Mouse (Mus musculus) C2C12 (cell line): Measurements from ENCODE around the gene Rgs3. TPM values are rescaled to one million over a fixed set of nuclear protein-coding genes. Genes with fewer than 3 reads are reported as not detected.

Source experiments
- H3K27me3 ChIP-seq: one replicate; pipeline ENCODE4 v1.6.1; 2011; ENCODE audit not compliant: control insufficient read depth, insufficient read depth, insufficient read length
- H3K36me3 ChIP-seq: one replicate; pipeline ENCODE4 v1.6.1; 2011; ENCODE audit not compliant: control insufficient read depth, insufficient read depth
- H3K4me3 ChIP-seq: one replicate; pipeline ENCODE4 v1.5.1; 2011; ENCODE audit warnings: mild to moderate bottlenecking, control low read depth; ENCODE audit not compliant: poor library complexity, insufficient read depth, severe bottlenecking
- H3K79me2 ChIP-seq: one replicate; pipeline ENCODE4 v1.6.1; 2011; ENCODE audit not compliant: control insufficient read depth, insufficient read depth
- H3K79me3 ChIP-seq: one replicate; pipeline ENCODE4 v1.6.1; 2011; ENCODE audit warnings: low read depth, control low read depth
- H3ac ChIP-seq: one replicate; pipeline ENCODE3; 2011; ENCODE audit warnings: low read depth; ENCODE audit not compliant: control insufficient read depth, insufficient read length
- CEBPB ChIP-seq: IDR thresholded peaks from one replicate; pipeline ENCODE4 v1.6.1; 2011; ENCODE audit warnings: low read depth, mild to moderate bottlenecking, control low read depth, moderate library complexity
- CTCF ChIP-seq: IDR thresholded peaks from one replicate; pipeline ENCODE4 v1.5.1; 2011; ENCODE audit not compliant: control insufficient read depth, insufficient read depth, insufficient read length
- FOSL1 ChIP-seq: IDR thresholded peaks from one replicate; pipeline ENCODE4 v1.8.0; 2011; ENCODE audit warnings: mild to moderate bottlenecking, low read length; ENCODE audit not compliant: poor library complexity, insufficient read depth, severe bottlenecking
- MAX ChIP-seq: IDR thresholded peaks from one replicate; pipeline ENCODE4 v1.6.1; 2011; ENCODE audit warnings: mild to moderate bottlenecking, control low read depth
- MYOD1 ChIP-seq: IDR thresholded peaks from one replicate; pipeline ENCODE4 v1.6.1; 2011; ENCODE audit warnings: low read depth; ENCODE audit not compliant: control insufficient read depth, insufficient read length
- MYOG ChIP-seq: IDR thresholded peaks from one replicate; pipeline ENCODE4 v1.6.1; 2011; ENCODE audit not compliant: control insufficient read depth, insufficient read length; ENCODE audit errors: extremely low read depth
- USF1 ChIP-seq: IDR thresholded peaks from one replicate; pipeline ENCODE4 v1.6.1; 2011; ENCODE audit warnings: low read depth, mild to moderate bottlenecking, control low read depth, moderate library complexity
- polyA plus RNA-seq: library from polyadenylated mRNA; unstranded; fragments of >200 nt; fragmentation: generic; extraction: Trizol; gene quantifications from one replicate; pipeline ENCODE4 v1.2.1, GENCODE M21; 2012; ENCODE audit warnings: missing spikeins

The Rgs3 gene
- polyA plus RNA-seq, 1 experiment = 49.8 TPM

DNA sequence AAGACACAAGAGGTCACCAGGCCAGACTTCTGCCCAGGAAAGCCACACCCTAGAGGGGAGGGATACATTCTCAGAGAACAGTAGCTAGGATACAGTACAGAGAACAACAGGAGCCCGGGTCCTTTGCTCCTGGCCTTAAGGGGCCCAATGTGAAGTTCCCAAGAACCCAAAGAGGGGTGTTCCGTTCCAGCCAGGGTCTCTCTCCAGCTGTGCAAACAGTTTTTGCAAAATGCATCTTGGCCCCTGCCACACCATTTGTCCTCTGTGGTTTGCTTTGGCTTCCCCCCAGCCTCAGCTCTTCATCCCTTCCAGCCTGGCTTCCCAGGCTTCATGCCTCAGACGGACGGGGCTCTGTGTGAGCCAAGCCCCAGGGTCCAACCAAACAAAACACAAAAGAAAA, 44.4 kb downstream of the Rgs3 start:
- TF ChIP-seq CEBPB (no peak), FOSL1 (no peak), CTCF (no peak), USF1 (no peak), MAX (no peak), MYOG (no peak), MYOD1 (no peak)
- H3K27me3 ChIP-seq = no peaks in the 10 kb centered on the region
- H3K36me3 ChIP-seq = no peaks in the 10 kb centered on the region
- no peak overlapping the region for H3ac ChIP-seq
- H3K79me3 ChIP-seq = no peaks in the 10 kb centered on the region
- H3K79me2 ChIP-seq = no peaks in the 10 kb centered on the region
- H3K4me3 ChIP-seq = no peak overlapping the region

GRCm38 (mm10) chr4:62605856-62606541, 46.4 kb downstream of the Rgs3 start:
- Histone ChIP-seq H3K27me3 (peaks cover 2% of the 10 kb centered on the region), H3K36me3 (no peaks in the 10 kb centered on the region), H3K79me3 (no peaks in the 10 kb centered on the region), H3K4me3 (no peak overlapping the region), H3K79me2 (no peaks in the 10 kb centered on the region), H3ac (no peak overlapping the region)
- TF ChIP-seq CTCF (no peak), FOSL1 (no peak), USF1 (no peak), CEBPB (no peak), MAX (no peak), MYOG (no peak), MYOD1 (no peak)

DNA sequence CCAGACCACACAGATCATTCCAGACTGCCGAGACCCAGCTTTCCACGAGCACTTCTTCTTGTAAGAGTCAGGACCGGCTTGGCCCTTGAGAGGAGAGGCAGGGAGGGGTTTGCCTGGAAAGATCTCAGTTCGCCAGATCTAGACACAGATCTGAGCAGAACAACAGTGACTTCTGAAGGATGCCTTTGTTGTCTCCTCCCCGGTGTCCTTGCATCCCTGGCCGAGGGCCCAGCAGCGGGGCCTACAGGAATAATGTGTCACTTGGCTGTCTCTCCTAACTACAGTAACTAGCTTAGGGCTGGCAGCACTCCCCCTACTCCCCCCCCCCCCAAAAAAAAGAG, 46.9 kb downstream of the Rgs3 start:
- Histone ChIP-seq H3K79me3 (no peaks in the 10 kb centered on the region), H3ac (no peak overlapping the region), H3K79me2 (no peaks in the 10 kb centered on the region), H3K36me3 (no peaks in the 10 kb centered on the region), H3K4me3 (no peak overlapping the region), H3K27me3 (peaks cover 4% of the 10 kb centered on the region)
- TF ChIP-seq CTCF = no peak
- no peak for TF ChIP-seq MYOG
- TF ChIP-seq FOSL1 = no peak
- no peak for TF ChIP-seq USF1
- TF ChIP-seq CEBPB = no peak
- no peak for TF ChIP-seq MYOD1
- no peak for TF ChIP-seq MAX

- TF ChIP-seq CEBPB (no peak), FOSL1 (no peak), MAX (no peak), USF1 (no peak), MYOD1 (no peak), MYOG (no peak)
- H3K27me3 ChIP-seq = peaks cover 4% of the 10 kb centered on the region
- no peak overlapping the region for H3ac ChIP-seq
- H3K36me3 ChIP-seq = no peaks in the 10 kb centered on the region
- no peaks in the 10 kb centered on the region for H3K79me2 ChIP-seq
- H3K79me3 ChIP-seq = no peaks in the 10 kb centered on the region
- H3K4me3 ChIP-seq = no peak overlapping the region
Measured at GRCm38 (mm10) chr4:62606905-62607304, 47.3 kb downstream of the Rgs3 start.

DNA sequence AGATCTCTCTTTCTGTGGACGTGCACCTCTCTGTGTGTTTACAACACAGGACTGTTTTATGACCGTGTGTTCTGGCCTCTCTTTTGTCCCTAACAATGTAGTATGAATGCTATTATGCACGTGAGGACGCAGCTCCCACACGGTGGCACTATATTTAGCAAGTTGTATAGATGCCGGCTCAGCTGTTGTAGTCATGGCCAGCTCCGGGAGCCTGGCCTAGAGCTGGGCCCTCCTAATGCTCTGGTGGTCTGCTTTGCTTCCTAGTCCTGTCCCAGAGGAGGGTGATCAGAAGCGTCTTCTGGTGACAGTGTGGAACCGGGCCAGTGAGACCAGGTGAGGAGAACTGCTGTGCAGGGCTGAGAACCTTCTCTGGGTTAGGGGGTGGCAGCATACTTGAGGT, 47.7 kb downstream of the Rgs3 start:
- no peak overlapping the region for H3K4me3 ChIP-seq
- TF ChIP-seq MYOG (no peak), MYOD1 (no peak), USF1 (no peak), MAX (no peak), CTCF (no peak), FOSL1 (no peak), CEBPB (no peak)
- H3ac ChIP-seq = no peak overlapping the region
- no peaks in the 10 kb centered on the region for H3K79me2 ChIP-seq
- peaks cover 4% of the 10 kb centered on the region for H3K27me3 ChIP-seq
- H3K36me3 ChIP-seq = no peaks in the 10 kb centered on the region
- no peaks in the 10 kb centered on the region for H3K79me3 ChIP-seq

GRCm38 (mm10) chr4:62607805-62608204, 48.2 kb downstream of the Rgs3 start:
- no peak overlapping the region for H3ac ChIP-seq
- no peak for TF ChIP-seq MAX
- no peak for TF ChIP-seq CTCF
- no peak for TF ChIP-seq CEBPB
- no peak for TF ChIP-seq MYOG
- no peaks in the 10 kb centered on the region for H3K79me3 ChIP-seq
- no peaks in the 10 kb centered on the region for H3K36me3 ChIP-seq
- H3K27me3 ChIP-seq = peaks cover 4% of the 10 kb centered on the region
- H3K79me2 ChIP-seq = no peaks in the 10 kb centered on the region
- no peak overlapping the region for H3K4me3 ChIP-seq
